Mouse (Mus musculus) thymus, adult 2 months (tissue): ENCODE data around the gene Pde9a. TPM values are rescaled to one million over a fixed set of nuclear protein-coding genes. Genes with fewer than 3 reads are reported as not detected.
A peak's percentile ranks its signal among the peaks of the same experiment; 100 is the strongest.

ENCODE experiments used
- DNase-seq: peaks from one replicate; pipeline ENCODE4 v3.0.0; 2021
- H3K27ac ChIP-seq: fragments of 200-500 bp; 2 replicates; pipeline ENCODE4 v1.5.1; 2012; ENCODE audit warnings: low read length, control low read depth; ENCODE audit not compliant: control insufficient read depth, insufficient read depth
- H3K27me3 ChIP-seq: fragments of 200-500 bp; 2 replicates; pipeline ENCODE4 v1.6.1; 2012; ENCODE audit warnings: mild to moderate bottlenecking, low read length, moderate library complexity, mixed read lengths; ENCODE audit not compliant: control insufficient read depth, insufficient read depth
- H3K36me3 ChIP-seq: fragments of 200-500 bp; 2 replicates; pipeline ENCODE4 v1.6.1; 2012; ENCODE audit warnings: mild to moderate bottlenecking, low read length, moderate library complexity; ENCODE audit not compliant: control insufficient read depth, insufficient read depth
- H3K4me1 ChIP-seq: fragments of 200-500 bp; replicated peaks from 2 replicates; pipeline ENCODE4 v1.6.1; 2012; ENCODE audit warnings: low read length; ENCODE audit not compliant: control insufficient read depth, insufficient read depth
- H3K4me3 ChIP-seq: fragments of 200-500 bp; 2 replicates; pipeline ENCODE4 v1.5.1; 2012; ENCODE audit warnings: mild to moderate bottlenecking, low read length, control low read depth, moderate library complexity; ENCODE audit not compliant: control insufficient read depth, insufficient read depth
- CTCF ChIP-seq: fragments of 200-500 bp; IDR thresholded peaks from 2 replicates; pipeline ENCODE4 v1.5.1; 2012; ENCODE audit warnings: mild to moderate bottlenecking, control low read depth, low read length, moderate library complexity, borderline replicate concordance; ENCODE audit not compliant: control insufficient read depth, poor library complexity, insufficient read depth; ENCODE audit errors: extremely low read depth
- POLR2A ChIP-seq: fragments of 200-500 bp; IDR thresholded peaks from 2 replicates; pipeline ENCODE4 v1.6.1; 2012; ENCODE audit warnings: mild to moderate bottlenecking, low read length, control low read depth, moderate library complexity; ENCODE audit not compliant: control insufficient read depth, poor library complexity, insufficient read depth; ENCODE audit errors: extremely low read depth
- WGBS: fragments of 180-500 bp; shearing (Covaris S2); methylation state at CpG from one replicate; pipeline ENCODE4 v1.1.7; 2018; 5-methylcytosine and 5-hydroxymethylcytosine counted together
- polyA plus RNA-seq: library from polyadenylated mRNA; depleted of rRNA; stranded (reverse); fragments of >200 nt; gene quantifications from 2 replicates; pipeline ENCODE4 v1.2.3, GENCODE M21; 2012; rRNA removed

Pde9a gene
- 4.6 and 4.9 TPM in 2 replicates for polyA plus RNA-seq

- Histone ChIP-seq H3K4me3 (peak within 1 kb of the TSS; percentile 54), H3K36me3 (no peaks in the 10 kb centered on the region), H3K27me3 (no peaks in the 10 kb centered on the region), H3K4me1 (peaks cover 10% of the 10 kb centered on the region), H3K27ac (no peak within 1 kb of the TSS)
- TF ChIP-seq POLR2A, result no peak
- TF ChIP-seq CTCF, result no peak
- WGBS, result 3% methylated on average over 50 of the region's 56 CpGs
- DNase-seq, result peak; percentile 59
Observed at GRCm38 (mm10) chr17:31385671-31386665, at the start of gene Pde9a. Gene Pde9a, plus strand, starts transcription at chr17:31386210.

GRCm38 (mm10) chr17:31339769-31340168 is 46.2 kb upstream of the Pde9a start:
- no peaks in the 10 kb centered on the region for H3K36me3 ChIP-seq
- 95% methylated on average over 2 of the region's 2 CpGs for WGBS
- no peak overlapping the region for H3K27ac ChIP-seq
- TF ChIP-seq POLR2A (no peak), CTCF (no peak)
- no peak overlapping the region for H3K4me3 ChIP-seq
- H3K27me3 ChIP-seq, result no peaks in the 10 kb centered on the region
- no peak for DNase-seq
- no peaks in the 10 kb centered on the region for H3K4me1 ChIP-seq

GRCm38 (mm10) chr17:31342191-31342590 is 43.8 kb upstream of the Pde9a start:
- WGBS, result 95% methylated on average over 6 of the region's 6 CpGs

GRCm38 (mm10) chr17:31344172-31344801 is 41.7 kb upstream of the Pde9a start:
- Histone ChIP-seq H3K27ac (no peak overlapping the region), H3K36me3 (no peaks in the 10 kb centered on the region), H3K27me3 (no peaks in the 10 kb centered on the region), H3K4me3 (no peak overlapping the region), H3K4me1 (no peaks in the 10 kb centered on the region)
- 38% methylated on average over 5 of the region's 5 CpGs for WGBS
- DNase-seq, result peak; percentile 78
- TF ChIP-seq POLR2A (no peak), CTCF (peak; percentile 81; the same call in 1 of the 2 replicates)

More at GRCm38 (mm10) chr17:31342191-31342590, 43.8 kb upstream of the Pde9a start:
- H3K27ac ChIP-seq, result no peak overlapping the region; the same call in 1 of the 2 replicates
- DNase-seq, result no peak
- no peaks in the 10 kb centered on the region for H3K27me3 ChIP-seq
- no peaks in the 10 kb centered on the region for H3K36me3 ChIP-seq
- H3K4me1 ChIP-seq, result no peaks in the 10 kb centered on the region
- TF ChIP-seq CTCF (no peak), POLR2A (no peak)
- no peak overlapping the region for H3K4me3 ChIP-seq

DNA sequence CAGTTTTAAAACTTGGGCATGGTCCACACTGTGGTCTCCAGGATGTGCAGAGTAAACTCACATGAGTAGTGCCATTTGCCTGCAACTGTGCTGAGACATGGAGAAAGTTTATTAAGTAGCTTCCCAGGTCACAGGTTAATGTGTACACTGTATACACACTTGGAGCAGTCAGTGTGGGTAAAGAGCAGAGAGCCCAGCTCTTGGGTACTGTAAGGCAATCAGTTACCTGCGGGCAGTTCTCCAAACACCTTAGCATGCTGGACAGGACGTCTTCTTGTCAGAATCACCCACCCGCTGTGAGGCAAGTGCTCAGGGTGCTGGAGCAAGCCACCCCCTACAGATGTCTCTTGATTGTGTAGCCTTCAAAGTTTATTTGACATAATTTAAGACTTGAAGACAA is 41.2 kb upstream of the Pde9a start:
- H3K27ac ChIP-seq, result no peak overlapping the region
- H3K4me1 ChIP-seq, result no peaks in the 10 kb centered on the region
- WGBS, result 94% methylated on average over 3 of the region's 3 CpGs
- TF ChIP-seq POLR2A, result no peak
- no peak for TF ChIP-seq CTCF
- H3K4me3 ChIP-seq, result no peak overlapping the region
- DNase-seq, result no peak
- no peaks in the 10 kb centered on the region for H3K36me3 ChIP-seq
- no peaks in the 10 kb centered on the region for H3K27me3 ChIP-seq

DNA sequence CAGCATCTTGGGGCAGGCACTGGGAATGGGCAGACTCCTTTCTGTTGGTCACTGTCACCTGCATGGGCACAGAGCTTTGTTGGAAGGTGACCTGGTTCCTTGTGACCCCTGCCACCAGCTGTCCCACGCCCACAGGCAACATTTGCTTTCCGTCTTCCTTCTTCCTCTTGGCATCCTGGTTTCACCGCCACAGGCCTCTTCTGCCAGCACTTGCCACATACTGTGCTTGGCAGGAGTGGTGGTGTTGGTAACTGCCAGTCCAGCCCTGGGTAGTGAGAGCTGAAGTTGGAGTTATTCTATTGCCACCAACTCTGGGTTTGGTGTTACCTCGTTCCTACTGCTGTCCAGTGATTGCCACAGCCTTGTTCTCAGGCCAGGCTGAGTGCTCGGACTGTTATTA is 37.9 kb upstream of the Pde9a start:
- DNase-seq, result no peak
- Histone ChIP-seq H3K4me1 (no peaks in the 10 kb centered on the region), H3K27me3 (no peaks in the 10 kb centered on the region), H3K27ac (no peak overlapping the region), H3K36me3 (no peaks in the 10 kb centered on the region), H3K4me3 (no peak overlapping the region)
- TF ChIP-seq POLR2A (no peak), CTCF (no peak)
- WGBS, result 93% methylated on average over 5 of the region's 5 CpGs
